Comparison of ENCODE assay signal across 25 mouse cellular contexts in genomic region chr3:117450559-117450958, GRCm38 (mm10).
A peak's percentile ranks its signal among the peaks of the same experiment; 100 is the strongest.
DNase-seq lines count a peak whose midpoint lies in the region; ATAC-seq and TF ChIP-seq lines count a peak whose summit lies in the region.
"Had no signal": no experiment of that assay in that cellular context is flagged by ENCODE, and none has a peak within 500 bp of the region (broad histone marks: within the 10 kb centered on the region; RNA-seq: fewer than 3 reads in every experiment).

No protein-coding gene starts in this region.

- no peaks in the 10 kb centered on the region for H3K27me3 ChIP-seq in myocyte (ENCODE audit: control insufficient read depth, insufficient read depth, insufficient read length)
- no peaks in the 10 kb centered on the region for H3K27me3 ChIP-seq in liver, postnatal 0 days (ENCODE audit: insufficient read depth, low read length)
- H3K27me3 ChIP-seq: CH12.LX; embryonic facial prominence, embryonic 15.5 days; forebrain, embryonic 15.5 days; heart, embryonic 12.5 days; heart, embryonic 15.5 days; hindbrain, embryonic 15.5 days had no signal

- TF ChIP-seq POLR2A in myocyte (IDR thresholded peaks at IDR 0.05; ENCODE audit: insufficient read length, low read depth): no peak

- peak; percentile 7 for DNase-seq in left cerebral cortex, postnatal 4 days
- DNase-seq in left cerebral cortex, adult 2 months (ENCODE audit: extremely low spot score in 1 of 2, low spot score in 2 of 2): no peak
- peak; percentile 46 for DNase-seq in MN1 (ENCODE audit: low spot score)
- DNase-seq in liver, postnatal 0 days: no peak
- no peak for DNase-seq in spleen, postnatal 36 days (ENCODE audit: low spot score in 2 of 2)
- DNase-seq: adrenal gland, adult 2 months; adrenal gland, postnatal 14 days; B cell, adult 2 months; cerebellum, adult 11-12 months; cerebellum, adult 8-10 months; cerebellum, postnatal 10 days; cerebellum, postnatal 36 days; embryo, embryonic 11 days; gastrocnemius, postnatal 25 days; heart, adult 18-20 months; heart, postnatal 10 days; heart, postnatal 4 days had no signal

- no peak overlapping the region for H3K9ac ChIP-seq in liver, postnatal 0 days (replicated peaks)
- H3K9ac ChIP-seq: embryonic facial prominence, embryonic 15.5 days; forebrain, embryonic 15.5 days; heart, embryonic 12.5 days; heart, embryonic 15.5 days; hindbrain, embryonic 15.5 days had no signal

- intact Hi-C loops in left cerebral cortex, postnatal 4 days (cut with DNase I): no loop called here
- intact Hi-C loops in left cerebral cortex, adult 2 months (cut with DNase I): no loop called here

- 80% methylated on average over 7 of the region's 7 CpGs for WGBS in liver, postnatal 0 days (ENCODE audit: insufficient replicate concordance)

- no peaks in the 10 kb centered on the region for H3K36me3 ChIP-seq in myocyte (ENCODE audit: control insufficient read depth, insufficient read depth)
- no peaks in the 10 kb centered on the region for H3K36me3 ChIP-seq in liver, postnatal 0 days (replicated peaks; ENCODE audit: insufficient read depth, low read length)
- H3K36me3 ChIP-seq: embryonic facial prominence, embryonic 15.5 days; forebrain, embryonic 15.5 days; G1E; heart, embryonic 12.5 days; heart, embryonic 15.5 days; hindbrain, embryonic 15.5 days had no signal

- TF ChIP-seq CTCF in left cerebral cortex, adult 2 months (IDR thresholded peaks at IDR 0.05): no peak
- TF ChIP-seq CTCF in liver, postnatal 0 days (IDR thresholded peaks at IDR 0.05; ENCODE audit: low read depth): no peak

- no peak overlapping the region for H3K4me2 ChIP-seq in myocyte (ENCODE audit: low read depth)
- no peak overlapping the region for H3K4me2 ChIP-seq in liver, postnatal 0 days (ENCODE audit: low read depth, low read length)
- H3K4me2 ChIP-seq: embryonic facial prominence, embryonic 15.5 days; forebrain, embryonic 15.5 days; heart, embryonic 12.5 days; heart, embryonic 15.5 days; hindbrain, embryonic 15.5 days had no signal

- H3K4me1 ChIP-seq in liver, postnatal 0 days (ENCODE audit: insufficient read depth): no peaks in the 10 kb centered on the region
- H3K4me1 ChIP-seq: embryonic facial prominence, embryonic 15.5 days; forebrain, embryonic 15.5 days; heart, embryonic 12.5 days; heart, embryonic 15.5 days had no signal

- no peak for ATAC-seq in liver, postnatal 0 days
- ATAC-seq: forebrain, embryonic 15.5 days had no signal

- TF ChIP-seq EP300 in liver, postnatal 0 days (IDR thresholded peaks at IDR 0.05; ENCODE audit: low read depth): no peak

- H3K79me2 ChIP-seq in myocyte (ENCODE audit: control insufficient read depth, insufficient read depth): no peaks in the 10 kb centered on the region

- no peaks in the 10 kb centered on the region for H3K9me3 ChIP-seq in liver, postnatal 0 days (ENCODE audit: low read length)
- H3K9me3 ChIP-seq: embryonic facial prominence, embryonic 15.5 days; forebrain, embryonic 15.5 days; G1E; heart, embryonic 12.5 days; heart, embryonic 15.5 days; hindbrain, embryonic 15.5 days had no signal

- H3K27ac ChIP-seq in left cerebral cortex, adult 2 months: no peak overlapping the region
- H3K27ac ChIP-seq in liver, postnatal 0 days (ENCODE audit: low read depth): no peak overlapping the region
- H3K27ac ChIP-seq: embryonic facial prominence, embryonic 15.5 days; forebrain, embryonic 15.5 days; heart, embryonic 15.5 days; hindbrain, embryonic 15.5 days had no signal

- H3K4me3 ChIP-seq in left cerebral cortex, adult 2 months: no peak overlapping the region
- no peak overlapping the region for H3K4me3 ChIP-seq in myocyte
- no peak overlapping the region for H3K4me3 ChIP-seq in liver, postnatal 0 days (ENCODE audit: low read depth, low read length)
- H3K4me3 ChIP-seq: embryonic facial prominence, embryonic 15.5 days; forebrain, embryonic 15.5 days; heart, embryonic 12.5 days; heart, embryonic 15.5 days; hindbrain, embryonic 15.5 days had no signal

- no peak overlapping the region for H3ac ChIP-seq in myocyte (ENCODE audit: control insufficient read depth, insufficient read length)

TF ChIP-seq in myocyte, 11 proteins besides CTCF, POLR2A, EP300 and RAD21:
- TF ChIP-seq TCF3 (IDR thresholded peaks at IDR 0.05; ENCODE audit: insufficient read length, low read depth) (no peak), REST (IDR thresholded peaks at IDR 0.05; ENCODE audit: insufficient read depth, insufficient read length) (no peak), CEBPB (IDR thresholded peaks at IDR 0.05; ENCODE audit: insufficient read depth, poor library complexity, severe bottlenecking) (no peak), MYOG (IDR thresholded peaks at IDR 0.05; ENCODE audit: control insufficient read depth in 1 of 3, insufficient read depth in 1 of 3, insufficient read length in 2 of 3, low read depth in 2 of 3) (peak in 1 of 3 experiments; percentile 82), TCF12 (IDR thresholded peaks at IDR 0.05; ENCODE audit: insufficient read depth, poor library complexity, severe bottlenecking) (peak; percentile 56), USF1 (IDR thresholded peaks at IDR 0.05; ENCODE audit: low read depth) (no peak), MAX (IDR thresholded peaks at IDR 0.05; ENCODE audit: low read depth) (no peak), SRF (IDR thresholded peaks at IDR 0.05; ENCODE audit: control insufficient read depth, insufficient read length, low read depth) (no peak), MYOD1 (IDR thresholded peaks at IDR 0.05; ENCODE audit: control insufficient read depth in 1 of 3, insufficient read length in 2 of 3, low read depth in 2 of 3) (peak in 2 of 3 experiments; percentile 19 to 53)

Comparison
In these comparisons a context has a peak if more than half of its experiments do, and no peak if none do; other contexts are left out.
1. DNase-seq: peak in left cerebral cortex, postnatal 4 days (single experiment) and MN1 (single experiment); none in left cerebral cortex, adult 2 months (0 of 2), liver, postnatal 0 days (single experiment) and spleen, postnatal 36 days (0 of 2).